Mouse (Mus musculus): ENCODE measurements at regions not wholly inside any gene's neighbourhood (a gene's known extent, or its start where the extent isn't known, plus 50 kb on each side); places are given as distances from the start of the nearest gene placed in this dataset.

DNA sequence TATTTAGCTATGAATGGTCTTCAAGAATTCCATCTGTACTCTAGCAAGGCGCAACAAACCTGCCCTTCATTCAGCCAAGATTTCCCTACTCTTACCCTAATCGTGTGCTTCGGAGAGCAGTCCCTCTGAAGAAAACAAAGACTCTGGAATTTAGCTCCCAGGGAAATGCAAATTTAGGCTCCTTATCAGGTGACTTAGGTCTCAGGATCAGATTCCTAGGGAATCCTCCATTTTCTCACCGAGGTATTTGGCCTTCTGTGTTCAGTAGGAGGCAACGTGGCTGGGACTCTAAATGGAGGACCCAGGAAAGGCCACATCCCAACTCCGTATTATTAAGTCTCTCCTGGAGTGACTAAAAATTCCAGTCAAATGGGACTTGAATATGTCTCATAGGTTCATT lies 204.2 kb upstream of the Olfr1324 start:
- TF ChIP-seq CTCF (IDR thresholded peaks at IDR 0.05; ENCODE audit: low read depth) (no peak), EP300 (optimal IDR thresholded peaks at IDR 0.05) (no peak)
